Mouse (Mus musculus): ENCODE measurements at regions not wholly inside any gene's neighbourhood (a gene's known extent, or its start where the extent isn't known, plus 50 kb on each side); places are given as distances from the start of the nearest gene placed in this dataset.

GRCm38 (mm10) chr17:89592826-89593225 lies 317.4 kb downstream of the Gm10184 start:
- no peak for DNase-seq (ENCODE audit: low read depth)

GRCm38 (mm10) chr17:89559506-89559905 lies 350.7 kb downstream of the Gm10184 start:
- no peak for DNase-seq (ENCODE audit: low read depth)

DNA sequence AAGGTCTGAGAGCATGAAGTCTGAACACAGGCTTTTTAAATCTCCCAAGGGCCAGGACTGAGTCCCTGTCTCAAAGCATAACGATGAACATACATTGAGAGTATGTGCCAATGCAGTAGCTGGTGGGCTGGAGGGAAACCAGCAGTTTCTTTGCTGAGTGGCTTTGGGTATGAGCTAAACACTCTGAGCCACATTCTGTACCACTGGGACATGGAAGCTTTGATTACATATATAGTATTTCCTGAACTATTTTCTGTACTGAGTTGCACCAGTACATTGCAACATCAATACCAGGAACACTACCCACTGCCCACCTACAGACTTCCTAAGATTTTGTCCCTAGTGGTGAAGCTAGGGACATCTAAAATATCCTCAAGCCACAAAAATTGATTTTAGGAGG lies 354.3 kb upstream of the Fshr start:
- DNase-seq (ENCODE audit: low read depth), result no peak

DNA sequence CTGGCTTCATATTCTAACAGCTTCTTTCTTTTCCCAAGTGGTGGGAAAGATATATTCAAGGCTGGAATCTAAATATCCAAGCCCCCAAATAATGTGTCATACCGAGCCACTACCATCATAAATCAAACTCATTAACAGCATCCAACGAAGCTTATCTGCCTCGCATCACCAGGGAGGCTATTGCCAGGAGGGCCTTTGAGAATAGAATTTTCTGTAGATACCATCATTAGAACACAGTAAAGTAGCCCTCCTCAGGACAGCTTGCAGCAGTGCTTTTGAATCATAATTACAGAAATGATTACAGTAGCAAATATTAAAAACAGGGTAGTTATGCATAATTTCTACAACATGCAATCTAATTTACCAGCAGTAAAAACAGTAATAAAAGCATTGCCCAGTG lies 353.1 kb upstream of the Fshr start:
- no peak for DNase-seq (ENCODE audit: low read depth)

DNA sequence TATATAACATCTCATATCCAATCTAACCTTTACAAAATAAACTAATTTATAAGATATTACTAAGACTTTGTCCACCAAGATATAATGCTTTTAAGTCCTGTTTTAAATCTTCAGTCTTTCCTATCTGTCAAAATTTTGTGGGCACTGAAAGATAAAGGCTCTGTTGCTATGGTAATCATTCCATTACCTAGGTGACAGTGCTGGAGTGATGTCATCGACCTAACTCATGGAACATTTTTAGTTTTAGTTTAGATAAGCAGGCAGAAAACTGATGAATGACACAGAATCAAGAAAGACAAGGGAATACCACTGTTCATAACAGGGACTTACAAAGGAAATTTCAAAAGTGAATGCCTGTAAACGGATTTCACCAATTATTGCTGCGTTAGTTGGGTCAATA lies 350.3 kb upstream of the Fshr start:
- DNase-seq (ENCODE audit: low read depth), result no peak

DNA sequence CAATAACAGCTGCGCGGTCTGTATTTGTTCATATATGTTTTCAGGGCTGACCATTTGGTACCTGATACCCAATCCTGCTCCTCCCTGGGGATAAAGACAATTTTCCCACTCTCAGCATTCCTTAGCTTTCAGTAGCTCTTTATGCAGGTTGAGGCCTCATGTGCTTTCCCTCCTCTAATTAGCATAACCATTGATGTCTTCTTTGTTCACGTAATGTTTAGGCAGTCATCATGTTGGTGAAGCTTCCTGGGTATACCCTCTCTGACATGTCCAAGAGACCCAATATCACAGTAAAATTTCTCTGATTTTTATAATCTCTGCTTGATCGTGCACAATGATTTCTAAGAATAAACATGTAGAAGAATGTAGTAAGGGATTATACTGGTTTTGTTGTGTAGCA lies 321.4 kb upstream of the Fshr start:
- DNase-seq (ENCODE audit: low read depth), result no peak

- no peak for DNase-seq (ENCODE audit: low read depth)
These were observed 318.9 kb upstream of the Fshr start for GRCm38 (mm10) chr17:89519413-89519812.

DNA sequence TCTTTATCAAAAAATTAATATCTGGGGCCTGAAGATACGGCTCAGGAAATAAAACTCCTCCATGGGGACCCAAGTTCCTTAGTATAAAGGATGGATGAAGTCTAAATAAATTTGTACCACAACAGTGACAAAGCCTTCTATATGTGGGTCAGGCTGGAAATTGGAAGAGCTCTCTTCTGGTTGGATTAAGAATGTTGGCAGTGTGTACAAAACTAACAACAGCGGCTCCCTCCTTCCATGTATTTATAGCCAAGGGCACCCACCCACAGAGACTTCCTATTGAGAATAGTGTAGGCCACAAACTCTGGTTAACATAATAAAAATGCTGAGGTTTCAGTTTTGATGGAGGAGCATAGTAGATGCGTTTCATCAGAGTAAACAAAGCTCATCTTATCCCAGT lies 304.8 kb upstream of the Fshr start:
- no peak for DNase-seq (ENCODE audit: low read depth)

GRCm38 (mm10) chr17:89493547-89493946 lies 293.1 kb upstream of the Fshr start:
- no peak for DNase-seq (ENCODE audit: low read depth)

GRCm38 (mm10) chr17:89466486-89466885 lies 266.0 kb upstream of the Fshr start:
- DNase-seq (ENCODE audit: low read depth), result no peak

DNA sequence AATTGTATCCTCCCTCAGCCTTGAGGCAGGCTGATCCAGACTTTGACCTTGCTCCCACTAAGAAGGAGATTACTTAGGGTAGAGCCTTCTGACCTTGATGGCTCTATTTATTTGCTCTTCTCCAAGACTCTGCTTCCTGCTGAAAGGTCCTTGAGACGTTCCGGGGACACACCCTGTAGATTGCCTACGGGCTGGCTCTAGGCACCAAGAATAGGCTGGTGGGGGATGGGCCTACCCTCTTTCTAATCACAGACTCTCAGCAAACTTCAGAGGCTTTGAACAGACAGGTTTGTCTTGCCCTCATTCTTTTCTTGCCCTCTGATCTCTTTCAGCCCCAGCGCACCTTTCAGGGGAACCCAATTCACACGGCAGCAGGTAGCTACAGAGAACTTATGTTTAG lies 265.4 kb upstream of the Fshr start:
- no peak for DNase-seq (ENCODE audit: low read depth)

DNA sequence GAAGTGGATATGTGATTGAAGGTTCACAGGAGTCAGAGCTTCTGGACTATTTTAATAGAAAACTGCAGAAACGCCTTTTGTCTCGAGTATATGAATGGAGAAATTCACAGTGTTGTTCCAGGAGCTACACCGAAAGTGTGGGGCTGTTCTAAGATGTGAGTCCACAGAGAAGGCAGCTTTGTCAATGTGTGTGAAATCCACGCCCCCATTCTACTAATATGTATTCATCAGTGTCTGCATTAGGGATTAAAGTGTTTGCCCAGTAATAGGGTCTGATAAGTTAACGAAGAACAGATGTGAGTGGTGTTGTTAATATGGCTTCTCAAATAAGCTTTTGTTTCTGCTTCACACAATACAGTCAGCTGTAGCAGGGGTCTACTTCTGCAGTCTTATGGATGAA lies 260.0 kb upstream of the Fshr start:
- no peak for DNase-seq (ENCODE audit: low read depth)

- DNase-seq (ENCODE audit: low read depth), result peak; percentile 54
These were observed 253.8 kb upstream of the Fshr start for GRCm38 (mm10) chr17:89454301-89454700.

DNA sequence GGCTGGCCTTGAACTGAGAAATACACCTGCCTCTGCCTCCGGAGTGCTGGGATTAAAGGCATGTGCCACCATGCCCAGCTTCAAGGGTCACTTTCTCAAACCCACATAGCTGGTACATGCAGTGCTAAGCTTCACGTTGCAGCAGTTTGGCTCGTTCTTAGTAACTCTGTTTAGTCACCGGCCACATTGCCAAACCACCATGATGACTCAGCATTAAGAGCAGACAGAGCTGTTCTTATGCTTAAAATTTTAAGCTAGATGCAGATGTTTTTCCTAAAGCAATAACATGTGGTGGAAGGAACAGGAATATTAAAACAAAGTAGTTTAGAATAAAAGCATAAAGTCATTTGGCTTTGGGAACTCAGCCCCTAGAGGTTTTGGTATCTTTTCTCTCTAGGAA lies 250.2 kb upstream of the Fshr start:
- peak; percentile 16 for DNase-seq (ENCODE audit: low read depth)

DNA sequence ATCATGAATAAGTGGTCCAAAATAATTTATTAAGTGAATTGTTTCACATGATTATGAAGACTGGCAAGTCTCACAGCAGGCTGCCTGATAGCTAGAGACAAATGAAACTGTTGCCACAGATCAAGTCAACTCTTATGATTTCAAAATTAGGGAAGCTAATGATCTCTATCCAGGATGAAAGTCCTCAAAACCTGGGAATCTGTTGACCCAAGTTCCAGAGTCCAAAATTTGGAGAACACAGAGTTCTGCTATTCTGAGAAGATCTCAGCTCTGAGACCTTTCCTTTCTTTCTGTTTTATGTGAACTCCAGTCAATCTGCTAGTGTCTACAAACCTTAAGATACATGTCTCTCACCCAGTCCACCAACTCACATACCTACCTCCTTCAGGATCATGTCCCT lies 248.9 kb upstream of the Fshr start:
- no peak for DNase-seq (ENCODE audit: low read depth)

DNA sequence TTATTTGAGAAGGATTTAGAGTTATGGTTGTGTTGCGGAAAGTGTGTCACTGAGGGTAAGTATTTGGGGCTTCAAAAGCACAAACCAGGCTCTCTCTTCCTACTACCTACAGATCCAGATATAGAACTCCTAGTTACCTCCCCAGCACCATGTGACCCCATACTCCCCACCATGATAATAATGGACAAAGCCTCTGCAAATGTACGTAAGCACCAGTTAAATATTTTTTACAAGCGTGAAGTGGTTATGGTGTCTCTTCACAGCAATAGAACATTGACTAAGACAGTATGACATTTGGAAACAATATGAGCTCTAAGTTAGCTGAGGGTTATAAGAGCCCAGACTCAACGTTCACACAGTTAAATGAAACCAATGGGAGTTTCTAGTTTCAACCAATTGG lies 233.8 kb upstream of the Fshr start:
- no peak for DNase-seq (ENCODE audit: low read depth)

GRCm38 (mm10) chr17:89410026-89410425 lies 209.6 kb upstream of the Fshr start:
- DNase-seq (ENCODE audit: low read depth), result no peak

DNA sequence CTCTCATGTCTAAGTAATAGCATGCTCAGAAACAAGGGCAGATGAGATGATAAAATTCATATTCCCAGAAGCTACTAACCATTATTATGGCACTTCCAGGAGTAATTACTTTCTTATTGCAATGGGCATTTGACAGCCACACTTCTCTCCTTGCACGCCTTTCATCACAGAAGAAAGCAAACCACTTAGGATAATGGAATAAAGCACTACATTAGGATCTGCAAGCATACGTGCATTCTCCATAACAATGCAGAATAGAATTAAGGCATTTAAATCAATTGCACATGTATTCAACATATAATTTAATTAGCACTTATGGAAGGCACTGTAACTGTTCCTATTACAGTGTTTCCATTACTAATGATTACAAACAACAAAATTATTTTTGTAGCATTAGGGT lies 205.1 kb upstream of the Fshr start:
- DNase-seq (ENCODE audit: low read depth), result no peak

DNA sequence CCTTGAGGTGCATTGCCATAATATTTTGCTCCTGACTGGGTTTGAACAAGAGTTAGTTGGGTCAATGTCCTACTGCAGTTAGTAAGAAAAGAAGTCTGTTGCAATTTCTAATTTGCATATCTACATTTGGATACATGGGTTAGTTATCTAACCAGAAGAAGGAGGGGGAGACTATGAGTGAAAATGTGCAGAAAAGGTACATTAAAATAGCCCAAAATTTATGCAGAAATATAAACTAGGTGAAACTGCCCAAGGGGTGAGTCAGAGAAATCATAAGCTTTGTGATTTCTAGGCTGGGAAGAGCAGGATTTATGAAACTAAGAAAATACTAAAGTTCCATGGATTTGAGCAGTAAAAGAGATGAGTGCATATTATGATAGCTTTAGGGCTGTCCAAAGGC lies 156.8 kb upstream of the Fshr start:
- DNase-seq (ENCODE audit: low read depth), result no peak

GRCm38 (mm10) chr17:89340497-89341205 lies 140.2 kb upstream of the Fshr start:
- DNase-seq (ENCODE audit: low read depth), result no peak

- DNase-seq (ENCODE audit: low read depth), result no peak
These were observed 119.3 kb upstream of the Fshr start for GRCm38 (mm10) chr17:89319602-89320288.

- DNase-seq (ENCODE audit: low read depth), result no peak
These were observed 117.9 kb upstream of the Fshr start for GRCm38 (mm10) chr17:89318356-89318755.

GRCm38 (mm10) chr17:89311133-89311532 lies 110.7 kb upstream of the Fshr start:
- no peak for DNase-seq (ENCODE audit: low read depth)

DNA sequence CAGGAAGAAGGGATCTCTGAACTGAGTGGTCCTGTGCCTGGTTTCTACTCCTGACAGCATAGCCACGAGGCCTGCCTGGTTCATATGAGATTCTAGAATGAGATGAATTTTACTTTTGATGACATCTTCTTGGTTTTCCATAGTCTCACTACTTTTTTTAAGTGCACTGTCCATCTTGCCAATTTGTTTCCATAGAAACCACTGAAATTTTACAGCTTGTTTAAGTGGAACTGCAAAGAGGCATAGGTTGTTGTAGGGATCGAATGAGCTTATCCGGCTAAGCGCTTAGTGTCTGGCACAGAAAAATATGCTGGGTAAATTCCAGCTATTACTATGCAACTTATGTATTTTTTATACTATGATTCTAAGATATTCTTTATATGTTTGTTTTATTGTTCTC lies 100.8 kb upstream of the Fshr start:
- no peak for DNase-seq (ENCODE audit: low read depth)
